Mouse (Mus musculus): ENCODE measurements around the gene Cemip.
"Not testable (repeated sequence)": the region's sequence is repeated elsewhere in the genome, so short reads cannot be mapped to it uniquely, and the experiment has no call there.

The Cemip gene

GRCm38 (mm10) chr7:83892333-83892669 lies 194.0 kb downstream of the Cemip start:
- DNase-seq (ENCODE audit: low spot score): peak; percentile 54

GRCm38 (mm10) chr7:83891433-83892332 lies 194.6 kb downstream of the Cemip start:
- DNase-seq (ENCODE audit: low spot score): peak; percentile 100

GRCm38 (mm10) chr7:83889946-83890345 lies 196.4 kb downstream of the Cemip start:
- DNase-seq (ENCODE audit: low spot score): not testable (repeated sequence)

- no peak for DNase-seq (ENCODE audit: low spot score)
Observed at GRCm38 (mm10) chr7:83889383-83889782, 196.9 kb downstream of the Cemip start.

GRCm38 (mm10) chr7:83886366-83887129 lies 199.8 kb downstream of the Cemip start:
- DNase-seq (ENCODE audit: low spot score): no peak

GRCm38 (mm10) chr7:83885835-83886234 lies 200.5 kb downstream of the Cemip start:
- no peak for DNase-seq (ENCODE audit: low spot score)

- no peak for DNase-seq (ENCODE audit: low spot score)
Observed at GRCm38 (mm10) chr7:83884921-83885532, 201.3 kb downstream of the Cemip start.

- peak; percentile 88 for DNase-seq (ENCODE audit: low spot score)
Observed at GRCm38 (mm10) chr7:83884021-83884658, 202.2 kb downstream of the Cemip start, which contains the start of the genes Tlnrd1 and Mesd. Tlnrd1 (minus strand) TSS chr7:83884305. Mesd (plus strand) TSS chr7:83884466.

- DNase-seq (ENCODE audit: low spot score): peak; percentile 84
Observed at GRCm38 (mm10) chr7:83883276-83884020, 202.9 kb downstream of the Cemip start.
